Mouse (Mus musculus) liver, embryonic 14.5 days (tissue): ENCODE results near the gene Fsd2. TPM values are rescaled to one million over a fixed set of nuclear protein-coding genes. Genes with fewer than 3 reads are reported as not detected.

Experiments
- ATAC-seq: fragments of 200-750 bp; cut with Nextera tagmentation; 2 replicates; pipeline ENCODE4 v1.8.0; 2017; ENCODE audit warnings: moderate number of reproducible peaks, mild to moderate bottlenecking, moderate library complexity; ENCODE audit not compliant: insufficient read depth
- DNase-seq, 3 experiments: peaks; one replicate each; pipeline ENCODE4 v3.0.0-alpha.2; 2012 to 2013; ENCODE audit warnings: low read depth in 3 of 3, low spot score in 3 of 3
- H3K27ac ChIP-seq: fragments of 300-500 bp; sonication (generic); 2 replicates; pipeline ENCODE4 v1.5.1; 2014; ENCODE audit warnings: moderate library complexity, mild to moderate bottlenecking, control low read depth, inconsistent platforms
- H3K27me3 ChIP-seq: fragments of 300-500 bp; sonication (generic); 2 replicates; pipeline ENCODE4 v1.6.1; 2014; ENCODE audit warnings: mild to moderate bottlenecking, low read length, moderate library complexity; ENCODE audit not compliant: control insufficient read depth, insufficient read depth
- H3K36me3 ChIP-seq: fragments of 300-500 bp; sonication (generic); replicated peaks from 2 replicates; pipeline ENCODE4 v1.6.1; 2014; ENCODE audit warnings: low read depth; ENCODE audit not compliant: control insufficient read depth, insufficient read depth
- H3K4me1 ChIP-seq, 2 experiments: fragments of 200-500 bp in 1 of 2; fragments of 300-500 bp in 1 of 2; sonication (generic) in 1 of 2; replicated peaks; 2 replicates each; pipeline ENCODE4 v1.6.1; 2012 to 2014; ENCODE audit warnings: antibody characterized with exemption in 1 of 2, inconsistent platforms in 1 of 2, low read length in 1 of 2; ENCODE audit not compliant: control insufficient read depth in 2 of 2, insufficient read depth in 2 of 2
- H3K4me2 ChIP-seq: fragments of 300-500 bp; sonication (generic); 2 replicates; pipeline ENCODE4 v1.6.1; 2014; ENCODE audit warnings: low read depth, mild to moderate bottlenecking, control low read depth, moderate library complexity
- H3K4me3 ChIP-seq, 2 experiments: fragments of 200-500 bp in 1 of 2; fragments of 300-500 bp in 1 of 2; sonication (generic) in 1 of 2; 2 replicates each; pipeline ENCODE4 v1.5.1; 2012 to 2014; ENCODE audit warnings: low read depth in 2 of 2, low read length in 2 of 2, mild to moderate bottlenecking in 2 of 2, control low read depth in 1 of 2, inconsistent platforms in 1 of 2, moderate library complexity in 1 of 2; ENCODE audit not compliant: insufficient read depth in 1 of 2
- H3K9ac ChIP-seq: fragments of 300-500 bp; sonication (generic); replicated peaks from 2 replicates; pipeline ENCODE4 v1.6.1; 2014; ENCODE audit warnings: mild to moderate bottlenecking, control low read depth, moderate library complexity
- H3K9me3 ChIP-seq: fragments of 300-500 bp; sonication (generic); 2 replicates; pipeline ENCODE4 v1.6.1; 2016; ENCODE audit warnings: low read length, mixed read lengths; ENCODE audit not compliant: control insufficient read depth
- CTCF ChIP-seq: IDR thresholded peaks from 2 replicates; pipeline ENCODE4 v1.5.1; 2016; ENCODE audit warnings: antibody characterized with exemption, low read depth, control low read depth
- EP300 ChIP-seq: IDR thresholded peaks from 2 replicates; pipeline ENCODE4 v1.6.1; 2016; ENCODE audit warnings: antibody characterized with exemption, low read depth
- WGBS: fragments of 180-500 bp; shearing (Covaris S2); extraction: QIAGEN DNeasy Blood & Tissue Kit; methylation state at CpG from one replicate; pipeline ENCODE4 v1.1.7; 2014; ENCODE audit not compliant: insufficient replicate concordance; 5-methylcytosine and 5-hydroxymethylcytosine counted together
- polyA plus RNA-seq, 2 experiments: library from polyadenylated mRNA; depleted of rRNA in 1 of 2; stranded (reverse) in 1 of 2; unstranded in 1 of 2; fragments of >200 nt; fragmentation: Nextera tagmentation in 1 of 2; extraction: Ambion mirVana in 1 of 2; gene quantifications; 2 replicates each; pipeline versions ENCODE4 v1.2.1 to v1.2.3; 2012 to 2014

Fsd2 gene
- polyA plus RNA-seq, 2 experiments, result 0.08 to 0.19 TPM

DNA sequence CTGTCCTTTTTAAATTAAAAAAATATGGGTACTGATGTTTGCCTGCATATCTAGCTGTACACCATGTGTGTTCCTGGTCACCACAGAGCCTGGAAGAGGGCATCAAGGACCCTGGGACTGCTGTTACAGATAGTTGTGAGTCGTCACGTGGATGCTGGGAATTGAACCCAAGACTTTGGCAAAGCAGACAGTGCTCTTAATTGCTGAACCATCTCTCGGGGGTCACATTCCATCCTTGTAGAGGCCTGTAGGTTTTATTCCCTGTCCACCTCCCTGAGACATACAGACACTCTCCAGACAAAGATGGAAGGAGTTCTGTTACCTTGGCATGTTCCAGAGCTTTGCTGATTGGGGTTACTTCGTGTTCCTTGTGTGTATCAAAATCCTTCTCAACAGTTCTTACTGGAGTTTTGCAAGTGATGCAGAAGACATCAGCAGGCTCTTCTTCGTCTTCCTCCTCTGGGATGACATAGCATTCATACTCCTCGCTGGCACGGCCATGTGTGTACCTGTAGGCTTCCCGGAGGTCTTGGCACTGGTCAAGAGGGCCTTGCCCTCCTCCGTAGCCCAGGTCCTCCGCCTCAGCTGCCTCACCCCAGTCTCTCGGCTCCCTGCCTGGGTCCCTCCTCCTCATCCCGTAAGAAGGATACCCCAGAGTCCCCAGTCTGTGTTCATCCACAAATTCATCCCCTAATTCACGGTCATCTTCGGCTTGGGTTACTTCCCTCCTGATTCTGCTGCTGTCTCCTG is 7.3 kb downstream of the Fsd2 start:
- Histone ChIP-seq H3K36me3 (no peaks in the 10 kb centered on the region), H3K4me1 (no peaks in the 10 kb centered on the region), H3K9ac (no peak overlapping the region), H3K4me3 (no peak overlapping the region), H3K27me3 (no peaks in the 10 kb centered on the region), H3K4me2 (no peak overlapping the region), H3K27ac (no peak overlapping the region), H3K9me3 (no peaks in the 10 kb centered on the region)
- TF ChIP-seq EP300, result no peak
- no peak for TF ChIP-seq CTCF
- WGBS, result 65% methylated on average over 14 of the region's 14 CpGs
- DNase-seq (no peak), ATAC-seq (no peak)

DNA sequence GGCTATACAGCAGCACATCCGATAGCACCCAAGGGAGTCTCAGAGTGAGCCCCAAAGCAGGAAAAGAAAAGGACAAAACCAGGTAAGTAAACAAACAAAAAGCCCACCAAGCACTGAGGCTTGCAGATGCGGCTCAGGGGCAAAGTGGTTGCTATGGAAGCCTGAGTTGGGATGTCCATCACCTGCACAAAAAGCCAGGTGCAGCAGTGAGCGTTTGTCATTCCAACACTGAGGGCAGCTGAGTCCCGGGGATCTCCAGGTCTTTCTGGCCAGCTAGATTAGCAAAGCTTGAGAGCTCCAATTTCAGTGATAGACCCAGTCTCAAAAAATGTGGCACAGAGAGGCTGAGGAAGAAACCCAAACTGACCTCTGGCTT is 8.8 kb downstream of the Fsd2 start:
- Histone ChIP-seq H3K27me3 (no peaks in the 10 kb centered on the region), H3K4me2 (no peak overlapping the region), H3K36me3 (no peaks in the 10 kb centered on the region), H3K4me1 (no peaks in the 10 kb centered on the region), H3K4me3 (no peak overlapping the region), H3K9ac (no peak overlapping the region), H3K27ac (no peak overlapping the region), H3K9me3 (no peaks in the 10 kb centered on the region)
- no peak for DNase-seq
- WGBS, result 54% methylated on average over 4 of the region's 4 CpGs
- TF ChIP-seq EP300 (no peak), CTCF (no peak)
- no peak for ATAC-seq

DNA sequence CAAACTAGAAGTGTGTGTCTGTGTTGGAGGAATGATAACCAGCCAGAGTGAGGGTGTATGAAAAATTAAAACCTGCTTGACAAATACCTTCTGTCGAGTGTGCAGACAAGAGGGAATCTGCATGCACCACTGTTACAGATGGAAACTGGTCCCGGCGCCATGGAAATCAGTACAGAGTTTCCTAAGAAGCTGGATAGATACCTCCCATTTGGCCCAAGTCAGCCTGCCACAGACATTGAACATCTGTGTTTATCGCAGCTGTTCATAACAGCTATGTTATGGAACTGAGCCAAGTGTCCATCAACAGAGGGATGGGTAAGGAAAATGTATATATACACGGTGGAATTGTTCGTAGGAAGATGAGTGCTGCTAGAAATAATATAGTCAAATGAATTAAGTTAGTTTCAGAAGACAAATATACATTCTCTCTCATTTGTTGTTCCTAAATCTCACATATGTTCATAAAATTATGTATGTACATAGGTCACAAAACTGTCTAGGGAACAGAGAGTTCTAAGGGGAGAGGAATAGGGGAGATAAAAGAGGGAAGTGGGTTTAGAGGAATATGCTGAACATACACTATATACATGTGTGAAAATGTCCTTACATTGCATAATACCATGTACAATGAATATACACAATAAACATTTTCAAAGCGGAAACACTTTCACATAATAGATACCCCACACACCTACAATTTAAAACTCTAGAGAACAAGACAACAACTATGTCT is 9.3 kb downstream of the Fsd2 start:
- ATAC-seq (no peak), DNase-seq (no peak)
- Histone ChIP-seq H3K9me3 (no peaks in the 10 kb centered on the region), H3K4me3 (no peak overlapping the region), H3K9ac (no peak overlapping the region), H3K36me3 (no peaks in the 10 kb centered on the region), H3K27me3 (no peaks in the 10 kb centered on the region), H3K4me2 (no peak overlapping the region), H3K4me1 (no peaks in the 10 kb centered on the region), H3K27ac (no peak overlapping the region)
- 64% methylated on average over 7 of the region's 7 CpGs for WGBS
- TF ChIP-seq CTCF, result no peak
- TF ChIP-seq EP300, result no peak

DNA sequence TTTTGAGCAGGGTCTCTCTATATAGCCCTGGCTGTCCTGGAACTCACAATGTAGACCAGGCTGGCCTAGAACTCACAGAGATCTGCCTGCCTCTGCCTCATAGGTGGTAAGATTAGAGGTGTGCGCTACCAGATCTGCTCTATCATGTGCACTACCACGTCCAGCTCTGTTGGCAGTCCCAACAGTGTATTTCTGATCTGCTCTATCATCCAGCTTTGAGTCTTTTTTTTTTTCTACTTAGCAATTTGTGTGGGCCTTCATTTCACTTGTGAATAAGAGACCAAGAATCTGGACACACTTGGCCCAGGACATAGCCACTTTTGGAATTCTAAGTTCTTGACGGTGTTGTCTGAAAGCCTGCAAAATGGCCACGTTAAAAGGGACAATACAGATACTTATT is 9.9 kb downstream of the Fsd2 start:
- Histone ChIP-seq H3K4me3 (no peak overlapping the region), H3K27me3 (no peaks in the 10 kb centered on the region), H3K4me1 (no peaks in the 10 kb centered on the region), H3K4me2 (no peak overlapping the region), H3K36me3 (no peaks in the 10 kb centered on the region), H3K9ac (no peak overlapping the region), H3K9me3 (no peaks in the 10 kb centered on the region), H3K27ac (no peak overlapping the region)
- no peak for TF ChIP-seq EP300
- TF ChIP-seq CTCF, result no peak
- WGBS, result 70% methylated on average over 4 of the region's 4 CpGs
- ATAC-seq, result no peak
- no peak for DNase-seq

DNA sequence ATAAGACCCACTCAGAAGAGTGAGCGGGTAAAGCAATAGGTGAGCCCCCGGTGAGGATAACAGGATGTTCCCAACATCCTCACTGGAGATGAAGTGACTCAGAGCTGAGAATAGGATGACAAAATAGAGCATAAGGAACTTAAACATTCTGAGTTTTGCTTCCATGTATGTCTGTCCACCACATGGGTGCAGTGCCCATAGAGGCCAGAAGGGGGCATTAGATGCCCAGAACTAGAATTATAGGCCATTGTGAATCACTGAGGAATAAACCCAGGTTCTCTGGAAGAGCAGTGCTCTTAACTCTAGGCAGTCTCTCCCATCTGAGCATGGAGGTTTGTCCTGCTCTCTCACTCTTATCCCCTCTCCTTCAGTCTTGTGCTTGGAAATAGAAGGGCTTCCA is 12.4 kb downstream of the Fsd2 start:
- Histone ChIP-seq H3K9ac (no peak overlapping the region), H3K27me3 (no peaks in the 10 kb centered on the region), H3K27ac (no peak overlapping the region), H3K4me1 (no peaks in the 10 kb centered on the region), H3K4me2 (no peak overlapping the region), H3K4me3 (no peak overlapping the region), H3K36me3 (no peaks in the 10 kb centered on the region), H3K9me3 (no peaks in the 10 kb centered on the region)
- DNase-seq (peak in 2 of 3 experiments; percentile 35 to 37), ATAC-seq (no peak)
- TF ChIP-seq CTCF, result peak; percentile 80
- no peak for TF ChIP-seq EP300
- WGBS, result 51% methylated on average over 2 of the region's 2 CpGs
